In genomic region chr11:4005220-4005805, GRCm38 (mm10) we compare ENCODE assay signal across 31 mouse cellular contexts. TPM values are rescaled to one million over a fixed set of nuclear protein-coding genes. Genes with fewer than 3 reads are reported as not detected.
DNase-seq lines count a peak whose midpoint lies in the region; ATAC-seq and TF ChIP-seq lines count a peak whose summit lies in the region.
"Had no signal": no experiment of that assay in that cellular context is flagged by ENCODE, and none has a peak within 500 bp of the region (broad histone marks: within the 10 kb centered on the region; RNA-seq: fewer than 3 reads in every experiment).

No protein-coding gene starts in this region.

- no peak overlapping the region for H3K9ac ChIP-seq in heart, embryonic 11.5 days (ENCODE audit: low read depth, low read length)
- H3K9ac ChIP-seq in MEL (ENCODE audit: control insufficient read depth, low read depth, low read length, poor library complexity, severe bottlenecking), result no peak overlapping the region
- H3K9ac ChIP-seq: embryonic facial prominence, embryonic 12.5 days; embryonic facial prominence, embryonic 15.5 days; forebrain, embryonic 13.5 days; heart, embryonic 12.5 days; heart, embryonic 15.5 days; hindbrain, embryonic 12.5 days; hindbrain, embryonic 15.5 days had no signal

- TF ChIP-seq CTCF in MEL (IDR thresholded peaks at IDR 0.05 in 2 of 3, conservative IDR thresholded peaks at IDR 0.05 in 1 of 3; ENCODE audit: control insufficient read depth in 1 of 3, insufficient read depth in 1 of 3, low read depth in 2 of 3, low read length in 3 of 3, poor library complexity in 1 of 3, severe bottlenecking in 1 of 3), result no peak

- H3K36me3 ChIP-seq in heart, embryonic 10.5 days, result no peaks in the 10 kb centered on the region
- no peaks in the 10 kb centered on the region for H3K36me3 ChIP-seq in heart, embryonic 11.5 days (ENCODE audit: control insufficient read depth, insufficient read depth, low read length)
- peaks cover 0 to 2% of the 10 kb centered on the region in 2 experiments; a peak in 1 of 4 replicates for H3K36me3 ChIP-seq in MEL (ENCODE audit: control insufficient read depth in 1 of 2, insufficient read depth in 2 of 2, low read length in 2 of 2)
- H3K36me3 ChIP-seq: embryonic facial prominence, embryonic 12.5 days; embryonic facial prominence, embryonic 15.5 days; heart, embryonic 12.5 days; heart, embryonic 15.5 days; hindbrain, embryonic 12.5 days; hindbrain, embryonic 15.5 days had no signal

- TF ChIP-seq POLR2A in MEL (IDR thresholded peaks at IDR 0.05; ENCODE audit: control insufficient read depth in 1 of 2, insufficient read depth in 1 of 2, low read depth in 1 of 2, low read length in 2 of 2, poor library complexity in 1 of 2), result no peak

- ATAC-seq in heart, embryonic 11.5 days (replicated peaks; ENCODE audit: insufficient number of reproducible peaks, low FRiP score, low TSS enrichment), result no peak
- ATAC-seq in erythroblast, adult 5-6 weeks (replicated peaks; ENCODE audit: low FRiP score, poor library complexity, severe bottlenecking), result 0 out of 2 replicates have a peak, but pooled peaks have one; percentile 39
- ATAC-seq: forebrain, embryonic 13.5 days; forebrain, embryonic 16.5 days; intestine, postnatal 0 days; Patski had no signal

- peak; percentile 66 for DNase-seq in heart, embryonic 10.5 days (ENCODE audit: low spot score)
- DNase-seq in 416B (ENCODE audit: low read depth) (peak; percentile 58), MEL (ENCODE audit: low read depth, low spot score) (no peak)
- no peak for DNase-seq in ovary, postnatal 14 days (ENCODE audit: low spot score)
- DNase-seq in natural killer cell, adult 2 months (ENCODE audit: low spot score in 2 of 2), result no peak
- DNase-seq in adrenal gland, adult 18-20 months (ENCODE audit: low spot score in 2 of 2), result no peak
- DNase-seq: adrenal gland, adult 8-10 months; adrenal gland, postnatal 25 days; cerebellum, adult 18-20 months; cerebellum, adult 9-10 months; cerebellum, postnatal 14 days; gastrocnemius, postnatal 25 days; heart, adult 2 months; heart, postnatal 10 days; heart, postnatal 4 days had no signal

- 44% methylated on average over 5 of the region's 5 CpGs for WGBS in heart, embryonic 10.5 days
- WGBS in heart, embryonic 11.5 days (ENCODE audit: insufficient replicate concordance), result 43% methylated on average over 5 of the region's 5 CpGs

- no peak for TF ChIP-seq EP300 in MEL (IDR thresholded peaks at IDR 0.05; ENCODE audit: low read depth in 1 of 2, low read length in 2 of 2)

- H3K4me3 ChIP-seq in heart, embryonic 10.5 days, result no peak overlapping the region
- H3K4me3 ChIP-seq in heart, embryonic 11.5 days (ENCODE audit: low read depth, low read length), result no peak overlapping the region
- H3K4me3 ChIP-seq in MEL (ENCODE audit: control insufficient read depth in 1 of 2, insufficient read depth in 1 of 2, low read depth in 2 of 2, low read length in 2 of 2), result no peak overlapping the region
- H3K4me3 ChIP-seq: embryonic facial prominence, embryonic 12.5 days; embryonic facial prominence, embryonic 15.5 days; erythroblast, embryonic 14.5 days; forebrain, embryonic 13.5 days; heart, adult 2 months; heart, embryonic 12.5 days; heart, embryonic 15.5 days; hindbrain, embryonic 12.5 days; hindbrain, embryonic 15.5 days had no signal

- no peak overlapping the region for H3K27ac ChIP-seq in heart, embryonic 10.5 days
- H3K27ac ChIP-seq in heart, embryonic 11.5 days (ENCODE audit: low read depth, low read length), result no peak overlapping the region
- H3K27ac ChIP-seq in MEL (ENCODE audit: control insufficient read depth, low read depth, low read length), result no peak overlapping the region
- H3K27ac ChIP-seq: embryonic facial prominence, embryonic 12.5 days; embryonic facial prominence, embryonic 15.5 days; forebrain, embryonic 13.5 days; heart, adult 2 months; heart, embryonic 15.5 days; hindbrain, embryonic 12.5 days; hindbrain, embryonic 15.5 days had no signal

- H3K27me3 ChIP-seq in heart, embryonic 10.5 days (ENCODE audit: insufficient read depth, poor library complexity, severe bottlenecking), result peaks cover 6% of the 10 kb centered on the region; the same call in 1 of the 2 replicates
- peaks cover 3% of the 10 kb centered on the region for H3K27me3 ChIP-seq in heart, embryonic 11.5 days (ENCODE audit: control insufficient read depth, insufficient read depth, low read length)
- no peaks in the 10 kb centered on the region; a peak in 1 of 4 replicates for H3K27me3 ChIP-seq in MEL (ENCODE audit: control insufficient read depth in 1 of 2, insufficient read depth in 2 of 2, low read length in 2 of 2)

- no peaks in the 10 kb centered on the region for H3K79me2 ChIP-seq in MEL (ENCODE audit: control insufficient read depth, insufficient read depth, low read length, poor library complexity)

- 0 out of 2 replicates have a peak, but pooled peaks cover 5% of the 10 kb centered on the region for H3K4me1 ChIP-seq in heart, embryonic 10.5 days
- no peaks in the 10 kb centered on the region for H3K4me1 ChIP-seq in heart, embryonic 11.5 days (ENCODE audit: control insufficient read depth, insufficient read depth, low read length)
- peaks cover 0 to 10% of the 10 kb centered on the region in 2 experiments; a peak in 2 of 4 replicates for H3K4me1 ChIP-seq in MEL (ENCODE audit: control insufficient read depth in 1 of 2, insufficient read depth in 2 of 2, low read length in 2 of 2)
- H3K4me1 ChIP-seq: embryonic facial prominence, embryonic 12.5 days; embryonic facial prominence, embryonic 15.5 days; forebrain, embryonic 13.5 days; heart, embryonic 12.5 days; heart, embryonic 15.5 days; hindbrain, embryonic 12.5 days; hindbrain, embryonic 15.5 days had no signal

- no peak for TF ChIP-seq RAD21 in MEL (IDR thresholded peaks at IDR 0.05; ENCODE audit: low read depth, low read length)

- no peaks in the 10 kb centered on the region for H3K9me3 ChIP-seq in heart, embryonic 10.5 days
- H3K9me3 ChIP-seq in heart, embryonic 11.5 days (replicated peaks; ENCODE audit: control insufficient read depth, low read length), result no peaks in the 10 kb centered on the region
- H3K9me3 ChIP-seq in MEL (replicated peaks; ENCODE audit: insufficient read depth, low read length), result no peaks in the 10 kb centered on the region
- H3K9me3 ChIP-seq: embryonic facial prominence, embryonic 12.5 days; embryonic facial prominence, embryonic 15.5 days; forebrain, embryonic 13.5 days; heart, embryonic 12.5 days; heart, embryonic 15.5 days; hindbrain, embryonic 12.5 days; hindbrain, embryonic 15.5 days had no signal

- H3K4me2 ChIP-seq in heart, embryonic 11.5 days, result no peak overlapping the region
- H3K4me2 ChIP-seq: embryonic facial prominence, embryonic 12.5 days; embryonic facial prominence, embryonic 15.5 days; forebrain, embryonic 13.5 days; heart, embryonic 12.5 days; heart, embryonic 15.5 days; hindbrain, embryonic 12.5 days; hindbrain, embryonic 15.5 days had no signal

RNA-seq across cellular contexts. Expression of gene Gal3st1, which starts 21.9 kb away (rescaled TPM):
- polyA plus RNA-seq in heart, embryonic 10.5 days (2016; fragmentation: Nextera tagmentation; extraction: Ambion mirVana), result 0.32 and 0.73 TPM in 2 replicates
- polyA plus RNA-seq in heart, embryonic 11.5 days (2014; fragmentation: Nextera tagmentation; extraction: Ambion mirVana), result 0.14 and 0.19 TPM in 2 replicates
- 0.12 and 0.20 TPM in 2 replicates for total RNA-seq in MEL (2012; rRNA removed)
- under 1 TPM in 1 of 2 experiments, not detected in 1; 0.07 TPM for polyA plus RNA-seq in MEL (2012; ENCODE audit: insufficient read depth in 1 of 2, insufficient read length in 2 of 2, low read depth in 1 of 2, low replicate concordance in 2 of 2, missing spikeins in 1 of 2)
- not detected in 2 replicates for total RNA-seq in erythroblast, adult 5-6 weeks (2015; ENCODE audit: low replicate concordance)
- total RNA-seq in erythroblast, adult 5-6 weeks (2017; ENCODE audit: low replicate concordance), result not detected in 2 replicates
- total RNA-seq in adrenal gland, adult 18-20 months (2021), result not detected
- polyA plus RNA-seq: erythroblast, embryonic 14.5 days had no signal

RNA-seq across cellular contexts. Expression of gene Sec14l4, which starts 25.9 kb away (rescaled TPM):
- 0.07 and 0.50 TPM in 2 replicates for polyA plus RNA-seq in heart, embryonic 10.5 days (2016; fragmentation: Nextera tagmentation; extraction: Ambion mirVana)
- not detected in 2 replicates for polyA plus RNA-seq in heart, embryonic 11.5 days (2014; fragmentation: Nextera tagmentation; extraction: Ambion mirVana)
- total RNA-seq in MEL (2012; rRNA removed), result not detected in 2 replicates
- polyA plus RNA-seq in MEL (2012; ENCODE audit: insufficient read depth in 1 of 2, insufficient read length in 2 of 2, low read depth in 1 of 2, low replicate concordance in 2 of 2, missing spikeins in 1 of 2), result not detected
- not detected in 2 replicates for total RNA-seq in erythroblast, adult 5-6 weeks (2015; ENCODE audit: low replicate concordance)
- total RNA-seq in erythroblast, adult 5-6 weeks (2017; ENCODE audit: low replicate concordance), result not detected in 2 replicates
- 1 to 10 TPM; 5.6 to 6.5 TPM for total RNA-seq in adrenal gland, adult 18-20 months (2021)
- total RNA-seq: gastrocnemius, adult 8-10 months; gastrocnemius, postnatal 25 days; heart, postnatal 4 days had no signal
- polyA plus RNA-seq: embryonic facial prominence, embryonic 12.5 days; erythroblast, embryonic 14.5 days; forebrain, embryonic 13.5 days; forebrain, embryonic 16.5 days; heart, embryonic 12.5 days; hindbrain, embryonic 12.5 days; hindbrain, embryonic 15.5 days; Patski had no signal

RNA-seq across cellular contexts. Expression of gene 4930556J24Rik, which starts 28.7 kb away (rescaled TPM):
- polyA plus RNA-seq in heart, embryonic 10.5 days (2016; fragmentation: Nextera tagmentation; extraction: Ambion mirVana), result 0.15 TPM in 1 of 2 replicates, not detected in the other
- polyA plus RNA-seq in heart, embryonic 11.5 days (2014; fragmentation: Nextera tagmentation; extraction: Ambion mirVana), result 0.17 and 0.18 TPM in 2 replicates
- 0.31 and 0.39 TPM in 2 replicates for total RNA-seq in MEL (2012; rRNA removed)
- polyA plus RNA-seq in MEL (2012; ENCODE audit: insufficient read depth in 1 of 2, insufficient read length in 2 of 2, low read depth in 1 of 2, low replicate concordance in 2 of 2, missing spikeins in 1 of 2), result under 1 TPM in 1 of 2 experiments, not detected in 1; 0.47 TPM
- not detected in 2 replicates for total RNA-seq in erythroblast, adult 5-6 weeks (2015; ENCODE audit: low replicate concordance)
- total RNA-seq in erythroblast, adult 5-6 weeks (2017; ENCODE audit: low replicate concordance), result not detected in 2 replicates
- not detected for total RNA-seq in adrenal gland, adult 18-20 months (2021)
- total RNA-seq: adrenal gland, adult 8-10 months; adrenal gland, postnatal 25 days; gastrocnemius, adult 8-10 months; gastrocnemius, postnatal 25 days; heart, adult 2 months; heart, postnatal 10 days; heart, postnatal 4 days had no signal
- polyA plus RNA-seq: erythroblast, embryonic 14.5 days; forebrain, embryonic 13.5 days; gonadal fat pad, adult 2 months; heart, adult 2 months; heart, embryonic 12.5 days; heart, embryonic 15.5 days had no signal

RNA-seq across cellular contexts. Expression of gene Pes1, which starts 41.5 kb away (rescaled TPM):
- polyA plus RNA-seq in heart, embryonic 10.5 days (2016; fragmentation: Nextera tagmentation; extraction: Ambion mirVana), result 65.9 and 80.1 TPM in 2 replicates
- polyA plus RNA-seq in heart, embryonic 11.5 days (2014; fragmentation: Nextera tagmentation; extraction: Ambion mirVana), result 48.2 and 51.5 TPM in 2 replicates
- 224 and 240 TPM in 2 replicates for total RNA-seq in MEL (2012; rRNA removed)
- 100 to 1,000 TPM; 301 to 498 TPM for polyA plus RNA-seq in MEL (2012; ENCODE audit: insufficient read depth in 1 of 2, insufficient read length in 2 of 2, low read depth in 1 of 2, low replicate concordance in 2 of 2, missing spikeins in 1 of 2)
- 11.3 and 15.0 TPM in 2 replicates for total RNA-seq in erythroblast, adult 5-6 weeks (2015; ENCODE audit: low replicate concordance)
- total RNA-seq in erythroblast, adult 5-6 weeks (2017; ENCODE audit: low replicate concordance), result 19.0 and 20.4 TPM in 2 replicates
- 10 to 100 TPM; 52.4 to 55.6 TPM for total RNA-seq in adrenal gland, adult 18-20 months (2021)

RNA-seq across cellular contexts. Expression of gene Sec14l3, which starts 59.3 kb away (rescaled TPM):
- not detected in 2 replicates for polyA plus RNA-seq in heart, embryonic 10.5 days (2016; fragmentation: Nextera tagmentation; extraction: Ambion mirVana)
- not detected in 2 replicates for polyA plus RNA-seq in heart, embryonic 11.5 days (2014; fragmentation: Nextera tagmentation; extraction: Ambion mirVana)
- total RNA-seq in MEL (2012; rRNA removed), result not detected in 2 replicates
- not detected for polyA plus RNA-seq in MEL (2012; ENCODE audit: insufficient read depth in 1 of 2, insufficient read length in 2 of 2, low read depth in 1 of 2, low replicate concordance in 2 of 2, missing spikeins in 1 of 2)
- total RNA-seq in erythroblast, adult 5-6 weeks (2015; ENCODE audit: low replicate concordance), result not detected in 2 replicates
- not detected in 2 replicates for total RNA-seq in erythroblast, adult 5-6 weeks (2017; ENCODE audit: low replicate concordance)
- not detected for total RNA-seq in adrenal gland, adult 18-20 months (2021)
- total RNA-seq: adrenal gland, postnatal 25 days; gastrocnemius, adult 8-10 months; gastrocnemius, postnatal 25 days; heart, adult 2 months; heart, postnatal 4 days had no signal
- polyA plus RNA-seq: embryonic facial prominence, embryonic 12.5 days; erythroblast, embryonic 14.5 days; heart, embryonic 12.5 days; hindbrain, embryonic 12.5 days; intestine, embryonic 14.5 days; intestine, postnatal 0 days; Patski had no signal

Comparison
In these comparisons a context has a peak if more than half of its experiments do, and no peak if none do; other contexts are left out.
1. DNase-seq: peak in heart, embryonic 10.5 days (single experiment) and 416B (single experiment); none in MEL (single experiment), ovary, postnatal 14 days (single experiment), natural killer cell, adult 2 months (0 of 2) and adrenal gland, adult 18-20 months (0 of 2).